Mouse (Mus musculus) neural tube, embryonic 14.5 days (tissue): Measurements from ENCODE around the gene Cggbp1. TPM values are rescaled to one million over a fixed set of nuclear protein-coding genes. Genes with fewer than 3 reads are reported as not detected.
"Not testable (repeated sequence)": the region's sequence is repeated elsewhere in the genome, so short reads cannot be mapped to it uniquely, and the experiment has no call there.

Source experiments
- ATAC-seq: fragments of 200-750 bp; cut with Nextera tagmentation; 2 replicates; pipeline ENCODE4 v1.8.0; 2017; ENCODE audit warnings: low read depth, mild to moderate bottlenecking, moderate TSS enrichment, moderate library complexity
- H3K27ac ChIP-seq: fragments of 300-500 bp; sonication (generic); 2 replicates; pipeline ENCODE4 v1.5.1; 2014; ENCODE audit warnings: low read depth, mild to moderate bottlenecking, control low read depth, low read length, moderate library complexity, mixed read lengths
- H3K27me3 ChIP-seq: fragments of 300-500 bp; sonication (generic); 2 replicates; pipeline ENCODE4 v1.6.1; 2014; ENCODE audit warnings: low read length; ENCODE audit not compliant: control insufficient read depth, insufficient read depth
- H3K36me3 ChIP-seq: fragments of 300-500 bp; sonication (generic); 2 replicates; pipeline ENCODE4 v1.6.1; 2014; ENCODE audit warnings: low read length, mixed read lengths; ENCODE audit not compliant: control insufficient read depth, insufficient read depth
- H3K4me1 ChIP-seq: fragments of 300-500 bp; sonication (generic); 2 replicates; pipeline ENCODE4 v1.6.1; 2014; ENCODE audit warnings: low read length; ENCODE audit not compliant: control insufficient read depth, insufficient read depth
- H3K4me2 ChIP-seq: fragments of 300-500 bp; sonication (generic); 2 replicates; pipeline ENCODE4 v1.6.1; 2014; ENCODE audit warnings: mild to moderate bottlenecking, low read depth, low read length, control low read depth
- H3K4me3 ChIP-seq: fragments of 300-500 bp; sonication (generic); 2 replicates; pipeline ENCODE4 v1.5.1; 2014; ENCODE audit warnings: low read depth, low read length, control low read depth, mixed read lengths
- H3K9ac ChIP-seq: fragments of 300-500 bp; sonication (generic); replicated peaks from 2 replicates; pipeline ENCODE4 v1.6.1; 2014; ENCODE audit warnings: low read depth, mild to moderate bottlenecking, control low read depth, low read length, mixed read lengths
- H3K9me3 ChIP-seq: fragments of 300-500 bp; sonication (generic); 2 replicates; pipeline ENCODE4 v1.6.1; 2016; ENCODE audit warnings: low read length; ENCODE audit not compliant: control insufficient read depth
- WGBS: fragments of 180-500 bp; shearing (Covaris S2); extraction: QIAGEN DNeasy Blood & Tissue Kit; methylation state at CpG from one replicate; pipeline ENCODE4 v1.1.7; 2014; 5-methylcytosine and 5-hydroxymethylcytosine counted together
- polyA plus RNA-seq: library from polyadenylated mRNA; unstranded; fragments of >200 nt; fragmentation: Nextera tagmentation; extraction: Ambion mirVana; gene quantifications from 2 replicates; pipeline ENCODE4 v1.2.1, GENCODE M21; 2014

Gene Cggbp1
- polyA plus RNA-seq, 1 experiment from 2014 or later: 81.7 TPM

- H3K36me3 ChIP-seq, H3K4me2 ChIP-seq, H3K27me3 ChIP-seq, H3K4me3 ChIP-seq, H3K9me3 ChIP-seq, H3K27ac ChIP-seq, H3K4me1 ChIP-seq, H3K9ac ChIP-seq, ATAC-seq: not testable (repeated sequence)
- WGBS: 93% methylated on average over 8 of the region's 8 CpGs
These were observed 14.0 kb downstream of the Cggbp1 start for GRCm38 (mm10) chr16:64865841-64866240.

DNA sequence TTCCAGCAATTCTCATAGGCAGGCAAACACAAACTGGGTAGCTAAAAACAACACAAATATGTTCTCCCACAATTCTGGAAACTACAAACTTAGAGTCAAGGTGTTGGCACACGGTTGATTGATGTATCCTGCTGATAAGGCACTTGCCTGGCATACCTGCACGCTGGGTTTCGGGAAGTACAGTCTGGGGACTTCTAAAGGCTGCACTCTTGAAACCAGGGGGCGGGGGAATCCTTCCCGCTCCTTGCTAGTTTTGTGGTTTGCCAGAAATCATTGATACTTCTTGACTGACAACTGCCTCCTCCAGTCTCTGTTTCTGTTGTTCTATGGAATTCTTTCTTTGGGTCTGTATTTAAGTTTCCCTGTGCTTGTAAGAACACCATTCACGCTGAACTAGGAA, 16.8 kb downstream of the Cggbp1 start:
- no peaks in the 10 kb centered on the region for H3K9me3 ChIP-seq
- H3K9ac ChIP-seq: no peak overlapping the region
- WGBS: 79% methylated on average over 6 of the region's 6 CpGs
- H3K27ac ChIP-seq: no peak overlapping the region
- no peak for ATAC-seq
- no peak overlapping the region for H3K4me3 ChIP-seq
- H3K4me2 ChIP-seq: no peak overlapping the region
- no peaks in the 10 kb centered on the region for H3K36me3 ChIP-seq
- H3K27me3 ChIP-seq: no peaks in the 10 kb centered on the region
- H3K4me1 ChIP-seq: no peaks in the 10 kb centered on the region

GRCm38 (mm10) chr16:64869621-64870020, 17.8 kb downstream of the Cggbp1 start:
- Histone ChIP-seq H3K9ac (no peak overlapping the region), H3K9me3 (no peaks in the 10 kb centered on the region), H3K4me3 (no peak overlapping the region), H3K27ac (no peak overlapping the region), H3K4me1 (no peaks in the 10 kb centered on the region), H3K36me3 (no peaks in the 10 kb centered on the region), H3K4me2 (no peak overlapping the region), H3K27me3 (no peaks in the 10 kb centered on the region)
- WGBS: 88% methylated on average over 2 of the region's 2 CpGs
- no peak for ATAC-seq

GRCm38 (mm10) chr16:64872296-64872695, 20.5 kb downstream of the Cggbp1 start:
- Histone ChIP-seq H3K27ac (no peak overlapping the region), H3K36me3 (no peaks in the 10 kb centered on the region), H3K4me1 (no peaks in the 10 kb centered on the region), H3K9ac (no peak overlapping the region), H3K9me3 (no peaks in the 10 kb centered on the region), H3K27me3 (no peaks in the 10 kb centered on the region), H3K4me2 (no peak overlapping the region), H3K4me3 (no peak overlapping the region)
- ATAC-seq: no peak
- 31% methylated on average over 3 of the region's 3 CpGs for WGBS

GRCm38 (mm10) chr16:64872841-64873240, 21.0 kb downstream of the Cggbp1 start:
- no peaks in the 10 kb centered on the region for H3K27me3 ChIP-seq
- H3K27ac ChIP-seq: no peak overlapping the region
- H3K4me3 ChIP-seq: peak overlapping the region; percentile 52; the same call in 1 of the 2 replicates
- WGBS: 10% methylated on average over 7 of the region's 7 CpGs
- H3K36me3 ChIP-seq: no peaks in the 10 kb centered on the region
- H3K9ac ChIP-seq: no peak overlapping the region
- no peaks in the 10 kb centered on the region for H3K4me1 ChIP-seq
- ATAC-seq: no peak
- peak overlapping the region; percentile 37; the same call in 1 of the 2 replicates for H3K4me2 ChIP-seq
- H3K9me3 ChIP-seq: no peaks in the 10 kb centered on the region

GRCm38 (mm10) chr16:64873416-64874305, 21.9 kb downstream of the Cggbp1 start:
- H3K4me3 ChIP-seq: peak overlapping the region; percentile 52
- peak overlapping the region; percentile 76 for H3K4me2 ChIP-seq
- H3K36me3 ChIP-seq: no peaks in the 10 kb centered on the region
- H3K9ac ChIP-seq: peak overlapping the region; percentile 44
- H3K9me3 ChIP-seq: no peaks in the 10 kb centered on the region
- peak overlapping the region; percentile 66 for H3K27ac ChIP-seq
- H3K4me1 ChIP-seq: no peaks in the 10 kb centered on the region
- ATAC-seq: peak; percentile 94
- H3K27me3 ChIP-seq: no peaks in the 10 kb centered on the region
- WGBS: 4% methylated on average over 29 of the region's 29 CpGs

DNA sequence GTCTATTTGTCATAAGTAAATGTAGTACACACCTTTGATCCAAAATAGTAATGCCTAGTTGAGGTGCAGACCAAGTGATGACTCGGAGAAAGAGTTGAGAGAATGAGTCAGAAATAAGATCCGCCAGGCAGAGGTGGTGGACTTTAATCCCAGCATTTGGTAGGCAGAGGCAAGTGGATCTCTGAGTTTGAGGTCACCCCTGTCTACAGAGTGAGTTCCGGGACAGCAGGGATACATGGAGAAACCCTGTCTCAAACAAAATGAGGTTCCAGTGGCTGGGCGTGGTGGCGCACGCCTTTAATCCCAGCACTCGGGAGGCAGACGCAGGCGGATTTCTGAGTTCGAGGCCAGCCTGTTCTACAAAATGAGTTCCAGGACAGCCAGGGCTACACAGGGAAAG, 23.6 kb downstream of the Cggbp1 start:
- no peaks in the 10 kb centered on the region for H3K36me3 ChIP-seq
- H3K9me3 ChIP-seq: no peaks in the 10 kb centered on the region
- no peaks in the 10 kb centered on the region for H3K27me3 ChIP-seq
- no peak overlapping the region for H3K9ac ChIP-seq
- WGBS: 99% methylated on average over 10 of the region's 10 CpGs
- no peaks in the 10 kb centered on the region for H3K4me1 ChIP-seq
- no peak for ATAC-seq
- H3K27ac ChIP-seq: no peak overlapping the region
- no peak overlapping the region for H3K4me2 ChIP-seq
- no peak overlapping the region for H3K4me3 ChIP-seq

GRCm38 (mm10) chr16:64875822-64876221, 24.0 kb downstream of the Cggbp1 start:
- ATAC-seq: no peak
- Histone ChIP-seq H3K27ac (no peak overlapping the region), H3K4me2 (no peak overlapping the region), H3K4me3 (no peak overlapping the region), H3K27me3 (no peaks in the 10 kb centered on the region), H3K9me3 (no peaks in the 10 kb centered on the region), H3K36me3 (no peaks in the 10 kb centered on the region), H3K4me1 (no peaks in the 10 kb centered on the region), H3K9ac (no peak overlapping the region)
- 86% methylated on average over 1 of the region's 1 CpGs for WGBS

- H3K27ac ChIP-seq: no peak overlapping the region
- no peaks in the 10 kb centered on the region for H3K27me3 ChIP-seq
- H3K36me3 ChIP-seq: no peaks in the 10 kb centered on the region
- no peak overlapping the region for H3K4me3 ChIP-seq
- 82% methylated on average over 4 of the region's 4 CpGs for WGBS
- H3K4me1 ChIP-seq: no peaks in the 10 kb centered on the region
- no peaks in the 10 kb centered on the region for H3K9me3 ChIP-seq
- no peak for ATAC-seq
- H3K9ac ChIP-seq: no peak overlapping the region
- no peak overlapping the region for H3K4me2 ChIP-seq
These were observed 25.0 kb downstream of the Cggbp1 start for GRCm38 (mm10) chr16:64876631-64877265.
